In the genomic region with DNA sequence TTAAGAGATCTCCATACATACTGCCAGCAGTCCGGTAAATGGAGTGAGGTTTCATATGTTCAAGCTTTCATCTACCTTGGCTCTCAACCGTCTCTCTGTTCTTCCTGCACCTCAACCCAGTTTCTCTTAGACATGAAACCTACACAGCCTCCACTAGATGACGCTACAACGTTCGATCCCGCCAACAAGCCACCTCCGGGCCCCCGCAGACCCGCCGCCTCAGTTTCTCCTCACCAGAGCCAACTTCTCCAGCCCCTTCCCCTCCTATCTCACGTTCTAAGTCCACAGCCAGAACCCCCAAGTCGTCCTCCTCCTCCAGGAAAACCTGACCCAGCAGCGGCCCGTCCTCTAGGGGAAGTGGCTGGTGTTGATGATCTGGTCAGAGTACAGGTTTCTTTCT, we compare ENCODE assay signal across 8 mouse cellular contexts. TPM values are rescaled to one million over a fixed set of nuclear protein-coding genes. Genes with fewer than 3 reads are reported as not detected.
A peak's percentile ranks its signal among the peaks of the same experiment; 100 is the strongest.
DNase-seq lines count a peak whose midpoint lies in the region; ATAC-seq and TF ChIP-seq lines count a peak whose summit lies in the region.

No protein-coding gene starts in this region.

- peak overlapping the region; percentile 82 for H3K27ac ChIP-seq in forebrain, embryonic 15.5 days (replicated peaks)
- peak overlapping the region; percentile 68 for H3K27ac ChIP-seq in intestine, postnatal 0 days (ENCODE audit: low read depth, low read length)
- no peak overlapping the region for H3K27ac ChIP-seq in lung, postnatal 0 days (ENCODE audit: low read length)

- DNase-seq in adrenal gland, adult (ENCODE audit: inconsistent age in 2 of 2, low spot score in 1 of 2) = peak; percentile 42 to 83
- DNase-seq in adrenal gland, postnatal 4 days (ENCODE audit: low spot score in 2 of 2) = no peak
- DNase-seq in R1 (ENCODE audit: low read depth, low spot score) = peak; percentile 87
- DNase-seq in lung, postnatal 0 days (ENCODE audit: low spot score) = peak; percentile 64
- no peak for DNase-seq in Muller cell, postnatal 12 days (ENCODE audit: inconsistent ontology term)

- peak overlapping the region; percentile 87 for H3K4me2 ChIP-seq in forebrain, embryonic 15.5 days (replicated peaks)
- H3K4me2 ChIP-seq in intestine, postnatal 0 days (replicated peaks; ENCODE audit: low read depth) = peak overlapping the region; percentile 79
- H3K4me2 ChIP-seq in lung, postnatal 0 days (replicated peaks; ENCODE audit: low read depth, low read length) = peak overlapping the region; percentile 80

- H3K9me3 ChIP-seq in forebrain, embryonic 15.5 days = no peaks in the 10 kb centered on the region
- no peaks in the 10 kb centered on the region for H3K9me3 ChIP-seq in intestine, postnatal 0 days (ENCODE audit: control insufficient read depth)
- no peaks in the 10 kb centered on the region for H3K9me3 ChIP-seq in lung, postnatal 0 days (ENCODE audit: low read length)

- TF ChIP-seq CTCF in intestine, postnatal 0 days (IDR thresholded peaks at IDR 0.05; ENCODE audit: low read depth) = peak; percentile 76
- TF ChIP-seq CTCF in lung, postnatal 0 days (IDR thresholded peaks at IDR 0.05) = peak; percentile 69

- 19% methylated on average over 14 of the region's 14 CpGs for WGBS in forebrain, embryonic 15.5 days
- WGBS in intestine, postnatal 0 days = 21% methylated on average over 14 of the region's 14 CpGs
- WGBS in lung, postnatal 0 days = 24% methylated on average over 14 of the region's 14 CpGs

- peaks cover 20% of the 10 kb centered on the region for H3K4me1 ChIP-seq in forebrain, embryonic 15.5 days
- H3K4me1 ChIP-seq in intestine, postnatal 0 days (replicated peaks; ENCODE audit: control insufficient read depth, insufficient read depth, low read length) = no peaks in the 10 kb centered on the region
- H3K4me1 ChIP-seq in lung, postnatal 0 days (ENCODE audit: insufficient read depth, low read depth, low read length) = peaks cover 10% of the 10 kb centered on the region; the same call in 1 of the 2 replicates

- H3K4me3 ChIP-seq in forebrain, embryonic 15.5 days = peak overlapping the region; percentile 52
- H3K4me3 ChIP-seq in intestine, postnatal 0 days (ENCODE audit: low read depth, low read length) = peak overlapping the region; percentile 36
- peak overlapping the region; percentile 29 for H3K4me3 ChIP-seq in lung, postnatal 0 days (ENCODE audit: low read depth, low read length)

- no peaks in the 10 kb centered on the region for H3K36me3 ChIP-seq in forebrain, embryonic 15.5 days
- H3K36me3 ChIP-seq in intestine, postnatal 0 days (ENCODE audit: control insufficient read depth, insufficient read depth) = no peaks in the 10 kb centered on the region
- no peaks in the 10 kb centered on the region for H3K36me3 ChIP-seq in lung, postnatal 0 days (ENCODE audit: insufficient read depth, low read length)

- no peak for TF ChIP-seq EP300 in lung, postnatal 0 days (IDR thresholded peaks at IDR 0.05)

- ATAC-seq in forebrain, embryonic 15.5 days (replicated peaks) = peak; percentile 20; the same call in 1 of the 2 replicates
- ATAC-seq in intestine, postnatal 0 days = peak; percentile 17; the same call in 1 of the 2 replicates
- peak; percentile 22; the same call in 1 of the 2 replicates for ATAC-seq in lung, postnatal 0 days
- peak; percentile 75 for ATAC-seq in neutrophil, adult 5-6 weeks (ENCODE audit: extremely low read depth, insufficient number of reproducible peaks, low FRiP score, poor library complexity, severe bottlenecking)

- H3K9ac ChIP-seq in forebrain, embryonic 15.5 days (replicated peaks) = peak overlapping the region; percentile 56
- H3K9ac ChIP-seq in intestine, postnatal 0 days (ENCODE audit: low read depth, low read length) = peak overlapping the region; percentile 38
- no peak overlapping the region for H3K9ac ChIP-seq in lung, postnatal 0 days (replicated peaks; ENCODE audit: low read depth)

- H3K27me3 ChIP-seq in forebrain, embryonic 15.5 days = no peaks in the 10 kb centered on the region
- no peaks in the 10 kb centered on the region for H3K27me3 ChIP-seq in intestine, postnatal 0 days (replicated peaks; ENCODE audit: control insufficient read depth, insufficient read depth, low read length)
- no peaks in the 10 kb centered on the region for H3K27me3 ChIP-seq in lung, postnatal 0 days (replicated peaks; ENCODE audit: insufficient read depth, low read length)

RNA-seq across cellular contexts. Expression of gene Eef1a1, which starts 32.7 kb away (rescaled TPM):
- 1,000 to 10,000 TPM; 7,895 to 7,946 TPM for total RNA-seq in adrenal gland, postnatal 4 days (2021)
- 3,810 and 3,862 TPM in 2 replicates for polyA plus RNA-seq in forebrain, embryonic 15.5 days (2015; fragmentation: Nextera tagmentation; extraction: Ambion mirVana)
- 1,954 and 2,041 TPM in 2 replicates for polyA plus RNA-seq in intestine, postnatal 0 days (2015; fragmentation: Nextera tagmentation; extraction: Ambion mirVana)
- 2,930 and 3,003 TPM in 2 replicates for polyA plus RNA-seq in lung, postnatal 0 days (2015; fragmentation: Nextera tagmentation; extraction: Ambion mirVana)
- total RNA-seq in neutrophil, adult 5-6 weeks (2017) = 5,017 and 5,158 TPM in 2 replicates

Comparison
In these comparisons a context has a peak if more than half of its experiments do, and no peak if none do; other contexts are left out.
1. DNase-seq: peak in adrenal gland, adult (2 of 2), R1 (single experiment) and lung, postnatal 0 days (single experiment); none in adrenal gland, postnatal 4 days (0 of 2) and Muller cell, postnatal 12 days (single experiment).
2. ATAC-seq: peak in every context shown above with its lines; median percentile 75 in neutrophil, adult 5-6 weeks; 22 in lung, postnatal 0 days; 20 in forebrain, embryonic 15.5 days; 17 in intestine, postnatal 0 days.
3. Peak in every context shown above with its lines, with median percentiles within 50 percentile points of each other: H3K4me2 ChIP-seq and H3K4me3 ChIP-seq.